Mouse (Mus musculus) lung, postnatal 0 days (tissue): Measurements from ENCODE around the gene Arrdc3.

Experiments used
- CTCF ChIP-seq: IDR thresholded peaks from 2 replicates; pipeline ENCODE4 v1.5.1; 2016; ENCODE audit warnings: antibody characterized with exemption, mild to moderate bottlenecking
- EP300 ChIP-seq: IDR thresholded peaks from 2 replicates; pipeline ENCODE4 v1.6.1; 2016; ENCODE audit warnings: antibody characterized with exemption, mild to moderate bottlenecking, control low read depth

DNA sequence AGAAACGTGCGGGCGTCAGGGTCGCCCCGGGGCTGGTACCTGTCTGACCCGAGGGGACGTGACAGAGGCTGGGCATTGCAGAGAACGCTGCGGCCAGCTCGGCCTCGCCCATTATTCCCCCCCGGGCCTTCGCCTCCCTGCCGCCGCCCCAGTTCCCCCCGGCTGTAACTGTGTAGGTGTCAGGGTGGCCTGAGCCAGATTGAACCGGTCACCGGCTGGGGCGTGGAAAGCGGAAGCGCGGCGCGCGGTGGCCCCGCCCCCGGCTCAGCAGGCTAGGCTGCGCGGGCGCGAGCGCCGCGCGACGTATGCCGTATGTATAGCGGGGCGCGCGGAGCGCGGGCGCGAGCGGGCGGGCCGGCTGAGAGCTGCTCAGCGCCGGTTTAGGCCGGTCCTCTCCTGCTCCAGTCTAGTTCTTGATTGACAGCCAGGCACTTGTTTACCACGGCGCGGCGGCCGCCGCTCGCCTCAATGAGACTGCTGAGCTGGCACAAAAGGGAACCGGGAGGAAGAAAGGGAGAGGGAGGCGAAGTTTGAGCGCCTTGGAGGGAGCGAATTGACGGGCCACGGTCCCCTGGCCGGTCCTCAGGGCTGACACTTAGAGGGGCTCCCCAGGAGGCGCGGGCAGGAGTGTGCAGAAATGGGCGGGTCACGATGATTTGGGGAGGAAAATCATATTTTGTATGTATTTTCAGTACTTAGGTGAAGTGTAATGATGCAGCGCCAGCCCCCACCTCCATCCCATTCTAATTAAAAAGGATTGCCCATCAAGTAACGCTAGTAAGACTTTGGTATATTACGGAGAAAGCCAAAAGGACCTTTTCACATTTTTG, 2.9 kb downstream of the Arrdc3 start:
- TF ChIP-seq CTCF: no peak
- no peak; the same call in none of the 2 replicates for TF ChIP-seq EP300
